In genomic region chr16:34241936-34242729, GRCm38 (mm10) we compare ENCODE assay signal across 14 mouse cellular contexts.
DNase-seq lines count a peak whose midpoint lies in the region; ATAC-seq lines count a peak whose summit lies in the region.
"Had no signal": no experiment of that assay in that cellular context is flagged by ENCODE, and none has a peak within 500 bp of the region (broad histone marks: within the 10 kb centered on the region; RNA-seq: fewer than 3 reads in every experiment).

No protein-coding gene starts in this region.

- no peaks in the 10 kb centered on the region for H3K27me3 ChIP-seq in kidney, embryonic 14.5 days (ENCODE audit: control insufficient read depth, insufficient read depth, low read length)
- H3K27me3 ChIP-seq in kidney, embryonic 15.5 days: no peaks in the 10 kb centered on the region
- H3K27me3 ChIP-seq in hindbrain, embryonic 16.5 days (replicated peaks; ENCODE audit: control insufficient read depth, insufficient read depth, low read length): no peaks in the 10 kb centered on the region
- H3K27me3 ChIP-seq: embryonic facial prominence, embryonic 15.5 days; heart, embryonic 13.5 days; limb, embryonic 15.5 days had no signal

- peaks cover 2% of the 10 kb centered on the region; the same call in 1 of the 2 replicates for H3K36me3 ChIP-seq in kidney, embryonic 14.5 days (ENCODE audit: control insufficient read depth, insufficient read depth, low read length)
- 0 out of 2 replicates have a peak, but pooled peaks cover 5% of the 10 kb centered on the region for H3K36me3 ChIP-seq in kidney, embryonic 15.5 days
- no peaks in the 10 kb centered on the region for H3K36me3 ChIP-seq in hindbrain, embryonic 16.5 days (ENCODE audit: control insufficient read depth, insufficient read depth, low read length)
- H3K36me3 ChIP-seq: G1E had no signal

- no peak overlapping the region for H3K27ac ChIP-seq in kidney, embryonic 14.5 days (ENCODE audit: low read depth, low read length)
- H3K27ac ChIP-seq in kidney, embryonic 15.5 days: no peak overlapping the region
- no peak overlapping the region for H3K27ac ChIP-seq in hindbrain, embryonic 16.5 days (ENCODE audit: low read depth, low read length)
- H3K27ac ChIP-seq: embryonic facial prominence, embryonic 15.5 days; heart, embryonic 13.5 days; hindbrain, postnatal 0 days; limb, embryonic 15.5 days had no signal

- DNase-seq in layer of hippocampus, adult 11-12 months (ENCODE audit: low spot score): peak; percentile 90
- DNase-seq in left cerebral cortex, adult 9 months (ENCODE audit: low spot score in 2 of 2): peak; percentile 76 to 91
- peak; percentile 86 to 88 for DNase-seq in right cerebral cortex, adult 2 months (ENCODE audit: low spot score in 2 of 2)
- no peak for DNase-seq in adrenal gland, adult 8-10 months
- no peak for DNase-seq in thymus, postnatal 14 days
- DNase-seq: thymus, postnatal 4 days had no signal

- no peaks in the 10 kb centered on the region for H3K9me3 ChIP-seq in kidney, embryonic 14.5 days (ENCODE audit: control insufficient read depth, low read length)
- no peaks in the 10 kb centered on the region for H3K9me3 ChIP-seq in kidney, embryonic 15.5 days (replicated peaks)
- H3K9me3 ChIP-seq in hindbrain, embryonic 16.5 days (ENCODE audit: control insufficient read depth, low read length): no peaks in the 10 kb centered on the region
- H3K9me3 ChIP-seq: embryonic facial prominence, embryonic 15.5 days; G1E; heart, embryonic 13.5 days; limb, embryonic 15.5 days had no signal

- peak overlapping the region; percentile 12; the same call in 1 of the 2 replicates for H3K9ac ChIP-seq in kidney, embryonic 14.5 days (ENCODE audit: low read depth, low read length)
- no peak overlapping the region for H3K9ac ChIP-seq in kidney, embryonic 15.5 days
- no peak overlapping the region for H3K9ac ChIP-seq in hindbrain, embryonic 16.5 days (ENCODE audit: low read depth, low read length)
- H3K9ac ChIP-seq: embryonic facial prominence, embryonic 15.5 days; heart, embryonic 13.5 days; limb, embryonic 15.5 days had no signal

- no peak overlapping the region for H3K4me3 ChIP-seq in kidney, embryonic 14.5 days (ENCODE audit: low read length)
- H3K4me3 ChIP-seq in kidney, embryonic 15.5 days (replicated peaks): no peak overlapping the region
- H3K4me3 ChIP-seq in hindbrain, embryonic 16.5 days (ENCODE audit: low read length): no peak overlapping the region
- H3K4me3 ChIP-seq: embryonic facial prominence, embryonic 15.5 days; heart, embryonic 13.5 days; limb, embryonic 15.5 days had no signal

- 76% methylated on average over 16 of the region's 16 CpGs for WGBS in kidney, embryonic 14.5 days
- WGBS in kidney, embryonic 15.5 days: 77% methylated on average over 16 of the region's 16 CpGs
- WGBS in hindbrain, embryonic 16.5 days: 95% methylated on average over 16 of the region's 16 CpGs

- no peak overlapping the region for H3K4me2 ChIP-seq in kidney, embryonic 14.5 days (replicated peaks; ENCODE audit: low read depth, low read length)
- H3K4me2 ChIP-seq in kidney, embryonic 15.5 days: no peak overlapping the region
- no peak overlapping the region for H3K4me2 ChIP-seq in hindbrain, embryonic 16.5 days (ENCODE audit: low read length)
- H3K4me2 ChIP-seq: embryonic facial prominence, embryonic 15.5 days; heart, embryonic 13.5 days; limb, embryonic 15.5 days had no signal

- no peaks in the 10 kb centered on the region for H3K4me1 ChIP-seq in kidney, embryonic 14.5 days (ENCODE audit: control insufficient read depth, insufficient read depth, low read length)
- no peaks in the 10 kb centered on the region for H3K4me1 ChIP-seq in kidney, embryonic 15.5 days
- H3K4me1 ChIP-seq in hindbrain, embryonic 16.5 days (ENCODE audit: control insufficient read depth, insufficient read depth, low read depth, low read length): no peaks in the 10 kb centered on the region

- ATAC-seq in kidney, embryonic 14.5 days (ENCODE audit: low FRiP score, low TSS enrichment): no peak
- no peak for ATAC-seq in kidney, embryonic 15.5 days (replicated peaks; ENCODE audit: low FRiP score)
- ATAC-seq in hindbrain, embryonic 16.5 days: no peak
- ATAC-seq: hindbrain, postnatal 0 days had no signal

Comparison
In these comparisons a context has a peak if more than half of its experiments do, and no peak if none do; other contexts are left out.
1. DNase-seq: peak in layer of hippocampus, adult 11-12 months (single experiment), left cerebral cortex, adult 9 months (2 of 2) and right cerebral cortex, adult 2 months (2 of 2); none in adrenal gland, adult 8-10 months (single experiment) and thymus, postnatal 14 days (single experiment).